Mouse (Mus musculus): ENCODE results near the gene Agtrap.
"Not testable (repeated sequence)": the region's sequence is repeated elsewhere in the genome, so short reads cannot be mapped to it uniquely, and the experiment has no call there.

The Agtrap gene

DNA sequence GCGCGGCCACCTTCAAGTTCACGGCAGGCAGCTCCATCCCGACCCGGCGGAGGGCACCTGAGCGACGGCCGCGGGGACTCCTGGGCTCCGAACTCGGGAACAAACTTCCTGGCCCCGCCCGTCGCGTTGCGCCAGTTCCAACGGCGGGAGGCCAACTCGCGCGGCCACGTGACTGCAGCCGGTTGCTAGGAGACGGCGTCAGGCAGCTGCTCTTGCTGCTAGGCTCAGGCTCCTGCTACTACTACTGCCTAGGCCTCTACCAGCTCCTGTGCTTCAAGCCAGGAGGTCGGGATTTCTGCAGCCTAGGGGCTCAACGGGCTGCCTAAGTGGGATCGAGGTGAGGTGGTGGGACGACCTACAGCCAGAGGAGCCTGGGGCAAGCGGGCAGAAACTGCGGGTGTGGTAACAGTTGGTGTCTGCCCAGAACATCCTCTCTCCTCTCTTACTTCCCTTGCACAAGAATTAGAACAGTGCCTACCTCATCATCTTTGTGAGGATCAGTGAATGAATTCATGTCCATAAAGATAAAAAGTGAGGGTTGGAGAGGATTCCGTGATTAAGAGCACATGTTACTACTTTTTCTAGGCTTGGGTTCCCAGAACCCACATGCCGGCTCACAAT lies at the start of gene Agtrap:
TSS of gene Agtrap (minus strand) at position 125 of the 621 bp plus-strand sequence.
- DNase-seq: peak; percentile 100

DNA sequence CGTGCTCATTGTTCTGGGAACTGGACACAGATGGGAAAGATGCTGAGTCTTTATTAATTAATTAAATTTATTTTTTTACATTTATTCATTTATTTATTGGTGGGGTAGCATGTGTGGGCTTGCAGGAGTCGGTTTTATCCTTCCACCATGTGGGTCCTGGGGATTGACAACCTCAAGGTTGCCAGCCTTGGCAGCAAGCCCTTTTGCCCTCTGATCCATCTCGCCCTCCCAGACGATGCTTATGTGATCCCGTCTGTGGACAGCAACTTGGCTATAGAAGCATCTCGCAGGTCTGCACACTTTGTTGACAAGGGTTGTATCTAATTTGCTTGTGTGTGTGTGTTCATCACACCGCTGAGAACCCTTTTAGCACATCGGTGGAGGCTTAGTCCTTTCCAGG lies 49.7 kb upstream of the Agtrap start:
- DNase-seq: no peak

DNA sequence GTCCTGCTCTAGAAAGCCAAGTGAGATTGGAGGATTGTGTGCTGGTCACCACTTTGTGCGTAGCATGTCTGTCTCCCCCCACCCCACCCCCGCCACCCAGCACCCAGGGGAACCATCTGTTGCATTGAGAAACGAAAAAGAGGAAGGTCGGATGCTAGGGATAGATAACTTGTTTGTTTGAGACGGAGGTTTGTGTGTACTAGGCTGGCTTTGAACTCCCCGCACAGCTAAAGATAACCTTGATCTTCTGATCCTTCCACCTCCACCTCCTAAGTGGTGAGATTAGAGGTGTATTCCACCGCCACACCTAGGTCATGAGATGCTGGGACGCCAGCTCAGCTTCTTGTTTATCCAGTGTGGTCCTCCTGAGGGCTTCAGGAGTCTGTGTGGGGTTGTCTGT lies 47.2 kb upstream of the Agtrap start:
- no peak for DNase-seq

DNA sequence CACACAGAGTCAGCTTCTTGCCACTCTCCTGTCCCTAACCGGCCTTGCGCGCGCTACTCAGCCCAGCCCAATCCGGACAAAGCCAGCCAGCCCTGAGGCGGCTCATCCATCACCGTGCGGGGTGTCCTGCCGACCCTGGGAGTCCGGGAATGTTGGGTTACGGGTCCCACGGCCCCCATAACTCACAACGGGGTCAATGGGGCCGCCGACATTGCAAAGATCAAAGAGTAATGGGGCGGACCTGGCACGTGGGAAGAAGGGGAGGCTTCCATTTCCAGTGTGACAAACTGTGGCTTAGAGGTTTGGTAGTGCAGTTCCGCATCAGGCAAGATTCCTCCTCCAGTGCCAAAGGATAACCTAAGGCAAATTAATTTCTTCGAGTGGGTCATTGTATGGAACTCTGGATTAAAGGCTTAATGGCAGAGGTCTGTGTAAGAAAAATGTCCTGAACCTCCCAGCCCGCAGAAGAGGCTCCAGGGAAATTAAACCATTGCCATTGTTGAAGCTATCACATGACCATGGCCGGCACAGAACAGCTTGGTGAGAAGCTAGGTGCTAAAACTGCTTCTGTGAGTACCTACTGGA lies 43.8 kb upstream of the Agtrap start:
- no peak for DNase-seq

DNA sequence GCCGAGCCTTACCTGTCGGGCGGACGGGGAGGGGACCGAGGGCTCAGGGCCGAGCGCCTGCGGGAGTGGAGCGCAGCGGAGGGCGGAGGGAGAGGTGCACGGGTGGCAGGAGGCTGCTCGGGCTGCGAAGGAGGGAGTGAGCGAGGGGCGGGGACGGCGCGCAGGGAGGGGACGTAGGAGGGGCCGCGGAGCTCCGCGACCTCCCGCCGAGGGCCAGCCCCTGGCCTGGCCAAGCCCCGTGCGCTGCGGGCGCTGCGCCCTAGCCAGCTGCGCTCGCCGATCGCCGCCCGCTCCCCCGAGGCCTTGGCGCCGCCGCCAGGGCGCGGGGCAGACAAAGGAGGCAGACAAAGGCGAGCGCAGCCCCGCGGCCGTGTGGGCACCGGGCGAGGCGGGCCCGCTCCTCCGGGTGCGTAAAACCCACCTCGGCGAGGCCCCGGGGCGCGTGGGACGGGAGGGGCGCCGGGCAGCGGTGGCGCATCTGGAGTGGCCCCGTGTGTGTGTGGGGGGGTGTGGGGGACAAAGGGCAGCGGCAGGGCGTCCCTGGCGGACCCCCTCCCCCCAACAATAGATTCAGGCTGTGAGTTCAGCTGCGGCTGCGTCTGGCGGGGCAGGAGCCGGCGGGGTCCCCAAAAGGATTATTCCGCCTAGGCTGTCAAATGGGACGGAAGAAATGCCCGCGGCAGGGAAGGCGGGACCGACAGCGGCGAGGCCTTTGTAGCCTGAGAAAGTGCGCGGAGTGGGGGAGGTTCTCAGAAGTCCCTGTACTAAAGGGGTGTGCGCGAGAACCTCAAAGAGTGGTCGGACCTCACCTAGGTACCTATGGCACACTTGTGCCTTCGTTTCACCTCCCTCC lies 43.0 kb upstream of the Agtrap start, which contains the start of gene Draxin:
TSS of gene Draxin (minus strand) at position 138 of the 853 bp plus-strand sequence.
- DNase-seq: peak; percentile 83

DNA sequence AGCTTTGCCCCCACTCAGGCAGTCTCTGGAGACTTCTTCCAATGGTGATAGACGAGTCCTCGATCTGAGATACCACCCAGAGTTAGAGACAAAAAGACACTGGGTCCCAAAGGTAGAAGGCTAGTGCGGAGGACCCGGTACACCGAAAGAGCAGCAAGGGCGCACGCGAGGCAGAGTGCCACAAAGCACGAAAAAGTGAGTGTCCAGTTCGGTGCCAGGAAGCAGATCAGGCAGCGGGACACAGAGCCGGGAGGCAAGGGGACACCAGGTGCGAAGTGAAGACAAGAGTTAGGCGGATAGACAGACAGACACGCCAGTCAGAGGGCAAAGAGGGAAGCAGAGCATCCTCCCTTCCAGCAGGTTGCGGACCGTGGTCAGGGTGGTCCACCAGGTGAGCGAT lies 42.3 kb upstream of the Agtrap start, which contains the start of gene Mad2l2:
TSS of gene Mad2l2 (plus strand) at position 252 of the 400 bp plus-strand sequence.
- DNase-seq: no peak

DNA sequence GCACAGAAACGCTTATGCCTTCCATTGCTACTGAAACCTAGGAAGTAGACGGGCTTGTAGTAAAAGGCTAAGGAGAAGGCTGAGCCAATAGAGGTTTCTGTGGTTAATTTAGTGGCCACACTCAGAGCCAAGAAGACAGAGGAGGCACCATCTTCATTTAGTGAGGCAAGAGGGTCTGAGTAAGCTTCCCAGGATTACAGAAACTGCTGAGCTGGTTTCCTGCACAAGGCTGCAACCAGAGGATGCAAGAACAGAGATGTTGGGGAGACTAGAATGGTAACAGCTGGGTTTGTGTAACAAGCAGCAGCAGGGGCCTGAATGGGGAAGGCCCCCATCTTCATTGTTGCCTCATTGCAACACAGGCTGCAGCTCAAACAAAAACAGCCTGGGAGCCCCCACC lies 40.8 kb upstream of the Agtrap start:
- DNase-seq: no peak

DNA sequence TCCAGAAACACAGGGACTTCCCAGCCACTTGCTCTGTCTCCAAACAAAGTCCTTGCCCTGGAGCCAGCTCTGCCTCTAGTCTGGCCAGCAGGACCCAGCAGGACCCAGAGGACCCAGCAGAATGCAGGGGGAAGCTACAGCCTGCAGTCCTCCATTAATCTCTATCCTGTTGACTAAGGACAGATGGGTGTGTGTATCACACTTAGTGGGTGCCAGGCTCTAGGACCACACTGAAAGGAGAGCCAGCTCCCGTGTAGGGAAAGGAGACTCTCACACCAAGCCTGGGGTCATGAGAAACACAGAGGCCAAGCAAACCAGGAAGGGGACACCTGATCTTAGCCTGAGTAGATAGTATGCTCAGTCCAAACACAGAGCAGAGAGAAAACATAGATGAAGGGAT lies 40.4 kb upstream of the Agtrap start:
- DNase-seq: no peak

DNA sequence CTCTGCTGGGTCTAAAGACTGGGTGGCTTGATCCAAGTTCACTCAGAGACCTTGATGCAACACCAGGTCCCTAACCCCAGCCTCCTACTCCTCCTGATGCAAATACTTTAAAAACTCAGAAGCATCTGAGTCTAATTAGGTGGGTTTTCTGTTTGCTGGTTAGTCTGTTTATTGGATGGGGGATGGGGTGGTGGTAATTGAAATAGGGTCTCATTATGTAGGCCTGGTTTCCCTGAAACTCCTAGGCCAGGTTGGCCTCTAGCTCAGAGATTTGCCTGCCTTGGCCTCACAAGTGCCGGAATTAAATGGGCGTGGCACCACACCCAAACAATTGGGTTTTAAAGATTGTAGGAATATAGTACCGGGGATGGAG lies 34.8 kb upstream of the Agtrap start:
- DNase-seq: no peak

DNA sequence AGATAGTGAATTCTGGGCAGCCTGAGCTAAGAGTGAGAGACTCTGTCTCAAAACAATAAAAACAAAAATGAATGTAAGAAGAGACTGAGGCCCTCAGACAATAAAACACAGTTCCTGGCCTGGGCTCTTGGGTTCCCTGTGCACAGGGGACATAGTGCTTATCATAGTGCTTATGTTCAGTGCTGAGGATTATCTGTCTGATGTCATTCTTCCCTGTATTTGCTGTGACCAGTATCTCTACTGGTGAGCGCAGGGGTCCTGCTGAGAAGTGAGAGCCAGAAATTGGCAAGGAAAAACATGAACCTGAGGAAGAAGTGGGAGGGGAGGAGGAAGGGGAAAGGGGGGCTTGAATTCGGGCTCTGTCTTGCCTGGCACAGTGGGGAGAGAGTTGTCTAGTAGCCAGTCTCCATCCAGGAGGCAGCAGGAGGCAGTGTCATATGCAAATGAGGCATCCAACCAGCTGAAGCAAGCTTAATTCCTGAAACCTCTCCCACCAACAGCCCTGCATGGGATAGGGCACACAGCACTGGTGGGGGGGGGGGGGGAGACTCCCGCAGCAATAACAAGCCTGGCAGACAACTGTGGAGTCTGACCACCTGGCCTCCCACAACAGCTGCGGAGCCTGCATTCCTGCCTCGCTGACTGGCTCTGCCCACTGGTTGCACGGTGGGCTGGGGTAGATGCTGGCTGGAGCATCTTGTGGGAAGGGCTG lies 34.3 kb upstream of the Agtrap start:
- no peak for DNase-seq

DNA sequence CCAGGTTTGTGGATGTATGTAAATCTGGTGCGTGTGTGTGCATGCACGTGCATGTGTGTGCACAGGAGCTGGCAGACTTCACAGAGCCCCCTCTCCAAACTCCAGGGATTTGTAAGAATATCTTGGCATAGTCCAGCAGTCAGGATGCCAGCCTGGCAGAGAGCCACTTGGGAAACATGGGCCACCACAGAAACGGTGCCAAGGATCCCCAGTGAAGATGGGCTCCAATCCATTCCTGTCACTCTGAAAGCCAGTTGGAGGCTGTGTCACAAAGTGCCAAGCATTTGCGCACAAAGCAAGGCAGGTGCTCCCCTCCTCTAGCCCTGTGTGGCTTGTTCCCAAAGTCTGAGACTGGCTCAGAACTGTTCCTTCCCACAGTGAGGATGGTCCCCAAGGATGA lies 33.5 kb upstream of the Agtrap start:
- DNase-seq: no peak

DNA sequence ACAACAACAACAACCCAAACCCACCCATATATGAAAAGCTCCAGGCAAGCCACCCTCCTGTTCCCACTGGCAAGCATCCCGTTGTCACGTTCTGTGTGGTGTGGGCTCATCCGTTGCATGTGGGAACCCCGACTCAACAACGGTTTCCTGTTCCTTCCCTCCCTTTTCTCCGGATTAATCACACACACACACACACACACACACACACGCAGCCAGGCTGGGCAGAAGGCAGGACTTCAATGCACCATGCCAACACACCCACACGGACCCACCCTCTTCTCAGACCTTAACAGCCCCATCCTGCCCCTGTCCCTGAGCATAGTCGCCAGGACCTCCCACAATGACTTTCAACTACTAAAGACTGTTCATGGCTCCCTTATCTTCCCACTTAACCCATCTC lies 32.7 kb upstream of the Agtrap start:
- no peak for DNase-seq

DNA sequence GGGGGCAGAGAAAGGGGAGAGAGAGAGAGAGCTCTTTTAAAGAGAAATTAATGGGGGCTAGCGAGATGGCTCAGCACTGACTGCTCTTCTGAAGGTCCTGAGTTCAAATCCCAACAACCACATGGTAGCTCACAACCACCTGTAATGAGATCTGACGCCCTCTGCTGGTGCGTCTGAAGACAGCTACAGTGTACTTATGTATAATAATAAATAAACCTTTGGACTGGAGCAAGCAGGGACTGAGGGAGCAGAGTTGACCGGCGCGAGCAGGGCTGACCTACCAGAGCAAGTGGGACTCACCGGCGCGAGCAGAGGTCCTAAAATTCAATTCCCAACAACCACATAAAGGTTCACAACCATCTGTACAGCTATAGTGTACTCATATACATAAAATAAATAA lies 31.7 kb upstream of the Agtrap start:
- DNase-seq: not testable (repeated sequence)

DNA sequence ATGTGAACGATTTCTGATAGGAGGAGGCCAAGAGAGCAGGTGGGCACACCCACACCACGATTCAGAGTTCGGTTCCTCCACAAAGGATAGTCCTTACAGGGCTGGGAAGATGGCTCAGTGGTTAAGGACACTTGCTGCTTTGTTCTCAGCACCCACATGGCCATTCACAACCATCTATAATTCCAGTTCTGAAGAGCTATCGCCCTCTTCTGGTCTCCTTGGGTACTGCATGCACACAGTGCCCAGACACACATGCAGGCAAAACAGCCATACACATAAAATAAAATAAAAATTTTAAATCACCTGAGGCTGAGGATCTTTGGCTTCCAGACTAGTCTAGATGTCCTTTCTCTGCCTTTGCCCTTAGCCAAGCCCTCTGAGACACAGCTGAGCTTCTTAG lies 29.6 kb upstream of the Agtrap start:
- no peak for DNase-seq

DNA sequence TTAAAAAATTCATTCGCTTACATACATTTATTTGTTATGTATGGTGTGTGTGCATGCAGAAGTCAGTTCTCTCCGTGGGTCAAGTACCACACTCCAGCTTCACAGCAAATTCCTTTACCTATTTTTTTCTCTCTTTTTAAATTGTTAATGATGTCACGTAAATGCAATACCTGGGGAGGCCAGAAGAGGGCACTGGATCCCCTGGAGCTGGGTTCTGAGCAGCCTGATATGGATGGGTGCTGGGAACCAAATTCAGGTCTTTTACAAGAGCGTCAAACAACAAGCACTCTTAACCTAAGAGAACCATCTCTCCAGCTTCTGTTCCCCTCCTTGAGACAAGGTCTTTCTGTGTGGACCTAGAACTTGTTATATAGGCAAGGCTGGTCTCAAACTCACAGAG lies 28.8 kb upstream of the Agtrap start:
- DNase-seq: no peak

DNA sequence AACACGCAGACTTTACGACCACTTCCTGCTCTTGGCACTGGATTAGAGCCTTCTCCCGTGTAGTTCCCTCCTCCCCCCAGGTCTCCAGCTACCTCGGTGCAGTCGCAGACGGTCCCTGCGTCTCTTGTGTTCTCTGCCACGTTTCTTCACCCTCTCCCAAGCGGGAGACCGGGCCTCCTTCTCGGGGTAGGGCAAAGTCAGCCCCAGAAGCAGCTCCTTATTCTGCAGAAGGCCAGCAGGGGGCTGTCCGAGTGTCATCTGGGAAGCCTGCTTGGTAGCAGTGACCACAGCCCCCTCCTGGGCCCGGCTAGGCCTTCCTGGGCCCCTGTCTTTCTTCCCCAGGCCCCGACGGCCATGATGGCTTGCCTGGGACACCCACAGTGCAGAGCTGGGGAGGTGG lies 27.6 kb upstream of the Agtrap start:
- peak; percentile 93 for DNase-seq

DNA sequence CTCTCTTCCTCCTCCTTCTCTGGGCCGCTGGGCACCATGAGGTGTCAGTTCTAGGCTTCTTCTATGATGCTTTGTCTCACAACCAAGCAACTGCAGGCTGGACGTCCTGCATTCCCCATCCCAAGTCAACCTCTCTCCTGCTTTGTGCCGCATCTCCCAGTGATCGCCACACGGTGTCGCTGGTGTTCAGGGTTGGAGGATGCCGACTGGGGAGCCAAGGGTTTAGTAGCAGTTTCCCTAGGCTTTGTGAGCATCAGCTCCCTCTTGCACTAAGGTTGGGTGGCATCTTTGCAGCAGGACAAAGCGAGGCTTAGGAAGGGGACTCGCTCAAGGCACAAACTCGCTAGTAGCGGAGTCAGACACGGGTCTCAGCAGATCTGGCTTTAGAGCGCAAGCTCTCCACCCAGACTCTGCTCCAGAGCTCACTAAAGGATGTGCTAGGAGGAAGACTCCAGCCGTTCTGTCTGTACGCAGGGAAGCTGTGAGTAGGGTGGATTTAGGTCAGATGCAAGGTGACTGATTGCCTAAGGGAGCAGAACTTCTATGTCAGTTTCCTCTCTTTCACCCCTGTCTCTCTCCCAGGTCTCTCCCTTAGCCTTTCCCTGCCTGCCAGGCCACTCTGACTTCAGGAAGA lies 27.0 kb upstream of the Agtrap start:
- DNase-seq: peak; percentile 96

DNA sequence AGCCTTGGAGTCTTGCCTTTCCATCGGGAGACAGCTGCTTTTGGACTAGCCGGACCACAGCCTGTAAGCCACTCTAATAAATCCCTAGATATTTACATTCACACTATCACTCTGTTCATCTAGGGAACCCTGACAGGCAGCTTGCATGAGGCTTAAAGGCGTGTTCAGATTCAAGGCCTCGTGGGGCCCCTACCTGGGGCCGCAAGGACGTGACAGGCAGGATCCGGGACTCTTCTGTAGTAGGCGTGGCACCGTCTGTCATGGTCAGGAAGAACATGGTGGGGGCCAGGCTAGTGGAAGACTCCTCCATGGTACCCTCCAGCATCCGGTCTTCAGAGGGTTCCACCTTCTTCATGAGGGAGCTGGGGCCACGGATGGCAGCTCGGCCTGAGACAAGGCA lies 24.7 kb upstream of the Agtrap start:
- DNase-seq: no peak

DNA sequence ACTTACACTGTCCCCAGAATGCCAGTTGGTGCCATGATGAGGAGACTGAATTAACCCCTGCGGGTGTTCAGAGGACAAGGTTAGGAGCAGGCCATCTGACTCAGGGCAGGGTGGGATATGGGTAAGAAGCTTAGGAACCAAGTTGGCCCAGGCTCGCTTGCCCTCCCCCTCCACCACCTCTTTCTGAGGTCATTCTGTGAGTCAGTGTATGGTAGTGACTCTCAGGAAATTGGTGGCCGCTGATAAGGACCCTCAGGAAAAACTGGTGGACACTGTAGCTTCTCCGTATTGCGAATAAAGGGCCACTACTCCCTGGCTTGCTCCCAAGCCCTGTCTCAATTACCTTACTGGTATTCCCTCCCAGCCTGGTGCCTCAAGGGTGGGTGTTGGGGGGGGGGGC lies 21.4 kb upstream of the Agtrap start:
- DNase-seq: no peak

DNA sequence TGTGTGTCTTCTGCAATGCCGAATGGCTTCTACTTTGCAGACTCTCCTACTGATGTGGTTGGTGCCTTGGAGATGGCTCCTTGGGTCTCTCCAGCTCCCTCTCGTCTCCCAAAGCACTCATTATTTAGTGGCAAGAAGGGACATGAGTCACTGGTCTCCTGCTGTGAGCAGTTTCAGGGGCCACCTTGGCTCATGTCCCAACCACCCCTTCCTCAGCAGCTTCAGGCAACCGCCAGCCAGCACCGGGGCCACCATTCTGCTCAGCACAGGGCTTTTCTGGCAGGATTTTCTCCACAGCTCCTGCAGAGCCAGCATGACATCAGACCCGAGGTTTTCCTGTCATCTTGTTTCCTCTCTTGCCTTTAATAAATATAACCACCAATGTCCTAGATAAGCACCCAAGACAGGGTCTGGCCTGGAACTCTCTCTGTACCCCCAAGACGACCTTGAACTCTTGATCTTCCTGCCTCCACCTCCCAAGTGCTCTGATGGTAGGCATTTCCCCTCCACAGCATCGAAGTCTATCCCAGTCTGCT lies 20.8 kb upstream of the Agtrap start:
- no peak for DNase-seq

DNA sequence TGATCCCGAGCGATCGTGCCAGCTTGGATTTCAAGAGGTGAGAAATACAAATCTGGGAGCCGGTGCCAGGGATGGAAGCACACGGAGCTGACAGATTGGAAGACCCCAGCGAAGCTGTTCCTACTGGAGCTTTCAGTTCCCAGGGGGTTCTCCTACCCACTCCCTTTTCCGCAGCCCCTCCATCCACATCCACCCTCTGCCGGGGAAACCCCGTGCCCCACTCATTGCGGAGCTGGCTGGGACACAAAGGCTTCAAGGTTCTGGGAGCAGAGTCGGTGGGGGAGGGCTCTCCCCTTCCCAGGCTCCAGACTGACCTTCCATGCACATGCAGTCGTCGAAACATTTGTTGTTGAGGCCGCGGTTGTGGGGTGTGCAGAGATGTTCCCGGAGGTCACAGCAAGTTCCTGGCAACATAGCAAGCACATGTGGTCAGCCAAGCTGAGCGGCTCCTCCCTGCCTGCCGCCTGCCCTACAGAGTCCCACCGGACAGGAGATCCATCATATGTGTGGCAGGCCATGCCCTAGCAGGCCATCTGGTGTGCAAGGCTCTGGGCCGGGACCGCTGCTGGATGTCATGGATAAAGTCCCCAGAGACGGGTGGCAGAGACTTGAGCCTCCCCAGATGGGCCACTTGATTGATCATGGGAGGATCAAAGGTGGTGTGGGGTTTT lies 19.9 kb upstream of the Agtrap start:
- peak; percentile 94 for DNase-seq

DNA sequence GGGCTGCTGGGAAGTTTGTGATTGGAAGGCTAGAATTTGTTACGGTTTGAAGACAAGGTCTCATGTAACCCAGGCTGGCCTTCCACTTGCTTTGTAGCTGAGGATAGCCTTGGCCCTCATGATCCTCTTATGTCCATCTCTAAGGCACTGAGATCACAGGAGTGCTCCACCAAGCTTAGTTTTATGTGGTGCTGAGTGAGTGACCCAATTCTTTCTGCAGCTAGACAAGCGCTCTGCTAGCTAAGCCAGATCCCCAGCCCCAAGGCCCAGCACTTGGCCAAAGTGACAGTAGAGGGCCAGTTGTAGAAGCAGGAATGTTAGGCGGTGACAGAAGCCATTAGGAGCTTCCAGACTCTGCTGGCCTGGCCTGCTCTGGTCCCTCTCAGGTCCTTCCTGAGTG lies 16.3 kb upstream of the Agtrap start:
- no peak for DNase-seq
